Mouse (Mus musculus): ENCODE measurements around the gene Mmp11. TPM values are rescaled to one million over a fixed set of nuclear protein-coding genes. Genes with fewer than 3 reads are reported as not detected.
A peak's percentile ranks its signal among the peaks of the same experiment; 100 is the strongest.

The Mmp11 gene
- total and polyA plus RNA-seq, 3 experiments, result 0.99 to 1.1 TPM; not detected in 1

DNA sequence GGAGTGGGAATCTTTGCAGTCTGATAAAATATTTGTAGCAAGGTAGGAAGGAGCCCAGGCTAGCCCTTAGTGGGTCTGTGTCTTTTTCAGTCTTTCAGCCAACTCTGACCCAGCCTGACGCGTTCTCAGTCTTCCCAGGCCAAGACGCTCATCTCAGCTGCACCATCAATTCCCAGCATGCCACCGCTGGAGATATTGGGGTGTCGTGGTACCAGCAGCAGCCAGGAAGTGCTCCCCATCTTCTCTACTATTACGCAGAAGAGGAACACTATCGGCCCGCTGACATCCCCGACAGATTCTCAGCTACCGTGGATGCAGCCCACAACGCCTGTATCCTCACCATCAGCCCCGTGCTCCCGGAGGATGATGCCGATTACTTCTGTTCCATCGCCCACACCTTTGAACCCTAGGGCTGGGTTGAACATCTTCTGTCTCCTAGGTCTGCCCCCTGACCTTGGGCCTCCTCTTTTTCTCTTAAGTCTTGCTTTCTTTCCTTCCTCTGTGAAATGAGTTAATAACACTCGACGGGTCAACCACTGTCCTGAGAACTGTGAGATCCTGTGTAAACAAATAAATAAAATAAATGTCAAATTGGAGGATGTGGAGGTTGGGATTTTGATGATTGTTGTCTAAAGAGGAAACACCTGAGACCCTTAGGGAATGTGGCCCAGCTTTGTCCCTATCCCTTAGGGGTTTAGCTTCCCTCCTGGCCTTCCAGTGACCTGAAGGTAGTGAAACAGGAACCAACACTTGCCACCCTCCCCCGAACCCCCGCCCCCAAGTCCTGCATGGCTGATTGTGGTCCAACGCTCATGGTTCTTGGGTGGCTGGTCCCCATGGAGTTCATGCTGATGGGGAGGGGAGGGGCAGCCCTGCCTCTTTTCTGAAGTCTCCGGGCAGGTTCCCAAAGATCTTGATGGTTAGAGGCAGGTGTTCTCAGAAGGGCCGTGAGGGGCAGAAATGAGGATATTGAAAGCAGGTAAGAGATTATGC, 13.1 kb upstream of the Mmp11 start:
- Histone ChIP-seq H3K36me3 (replicated peaks in 1 of 2; ENCODE audit: control insufficient read depth in 1 of 2, insufficient read depth in 1 of 2, low read length in 1 of 2) (no peaks in the 10 kb centered on the region), H3K27ac (ENCODE audit: insufficient read depth, low read depth) (peak overlapping the region; percentile 55), H3K9ac (ENCODE audit: insufficient read depth, low read depth) (peak overlapping the region; percentile 4; the same call in 1 of the 2 replicates), H3K4me2 (ENCODE audit: insufficient read depth, low read depth, poor library complexity, severe bottlenecking) (peak overlapping the region; percentile 85), H3K79me2 (replicated peaks; ENCODE audit: control insufficient read depth, extremely low read depth, insufficient read depth, poor library complexity, severe bottlenecking) (no peaks in the 10 kb centered on the region), H3K4me3 (replicated peaks in 1 of 3; ENCODE audit: low read depth in 2 of 3, low read length in 2 of 3, poor library complexity in 1 of 3) (peak overlapping the region; percentile 11 to 55 (median 19)), H3K4me1 (ENCODE audit: control insufficient read depth in 1 of 2, insufficient read depth in 2 of 2) (peaks cover 30 to 48% of the 10 kb centered on the region in 2 experiments), H3K27me3 (replicated peaks) (no peaks in the 10 kb centered on the region), H3K9me3 (replicated peaks; ENCODE audit: low read length) (no peaks in the 10 kb centered on the region)
- peak; percentile 89 for DNase-seq (ENCODE audit: extremely low read depth)
- in situ Hi-C loops (cut with MboI; ENCODE audit: low pct_ligation_motif_present, low pct_unique_long_range_greater_than_20kb, low sequenced_read_pairs), result loop anchor here (5.0 to 25.0 kb wide), 3 partner anchors 65 to 362 kb away; partner anchors contain the start of gene Ggt5
- dilution Hi-C loops (cut with MboI; ENCODE audit: extremely low pct_ligation_motif_present, extremely low pct_unique_long_range_greater_than_20kb, low sequenced_read_pairs), result no loop called here
- TF ChIP-seq UBTF (IDR thresholded peaks at IDR 0.05; ENCODE audit: low read depth, low read length) (no peak), POLR2A (IDR thresholded peaks at IDR 0.05; ENCODE audit: low read depth, low read length) (no peak), SMC3 (IDR thresholded peaks at IDR 0.05; ENCODE audit: low read depth, low read length) (peak; percentile 32; the same call in 1 of the 2 replicates), CHD1 (IDR thresholded peaks at IDR 0.05; ENCODE audit: low read depth, low read length) (no peak), ZNF384 (IDR thresholded peaks at IDR 0.05; ENCODE audit: low read depth, low read length) (no peak), TCF12 (IDR thresholded peaks at IDR 0.05; ENCODE audit: low read depth, low read length) (peak; percentile 75), MXI1 (IDR thresholded peaks at IDR 0.05; ENCODE audit: low read depth, low read length) (peak; percentile 52; the same call in 1 of the 2 replicates), EP300 (IDR thresholded peaks at IDR 0.05; ENCODE audit: low read length) (peak; percentile 77), ETS1 (conservative IDR thresholded peaks at IDR 0.05; ENCODE audit: low read depth, low read length) (peak; percentile 55; the same call in 1 of the 2 replicates), ZC3H11A (IDR thresholded peaks at IDR 0.05; ENCODE audit: low read depth, low read length) (no peak), RAD21 (IDR thresholded peaks at IDR 0.05; ENCODE audit: low read depth, low read length) (no peak), ZKSCAN1 (IDR thresholded peaks at IDR 0.05; ENCODE audit: borderline replicate concordance, low read depth, low read length) (no peak), PAX5 (IDR thresholded peaks at IDR 0.05; ENCODE audit: low read length) (no peak), JUN (IDR thresholded peaks at IDR 0.05; ENCODE audit: insufficient read depth, low read depth, low read length) (no peak), IRF4 (IDR thresholded peaks at IDR 0.05; ENCODE audit: low read depth, low read length) (peak; percentile 87), SIN3A (IDR thresholded peaks at IDR 0.05; ENCODE audit: low read length) (peak; percentile 62; the same call in 1 of the 2 replicates), MAFK (IDR thresholded peaks at IDR 0.05; ENCODE audit: insufficient replicate concordance, low read length) (0 out of 2 replicates have a peak, but pooled peaks have one; percentile 25), JUND (conservative IDR thresholded peaks at IDR 0.05; ENCODE audit: low read depth, low read length) (no peak), NELFE (IDR thresholded peaks at IDR 0.05; ENCODE audit: low read depth, low read length) (no peak), POLR2AphosphoS2 (IDR thresholded peaks at IDR 0.05; ENCODE audit: low read depth, low read length) (no peak), ELF1 (IDR thresholded peaks at IDR 0.05; ENCODE audit: low read depth, low read length) (no peak), MEF2A (IDR thresholded peaks at IDR 0.05; ENCODE audit: borderline replicate concordance, low read depth, low read length) (peak; percentile 73), ZMIZ1 (IDR thresholded peaks at IDR 0.05; ENCODE audit: low read depth, low read length) (0 out of 2 replicates have a peak, but pooled peaks have one; percentile 15), NRF1 (IDR thresholded peaks at IDR 0.05; ENCODE audit: low read depth, low read length) (no peak), HCFC1 (IDR thresholded peaks at IDR 0.05; ENCODE audit: low read depth, low read length) (peak; percentile 33; the same call in 1 of the 2 replicates), GABPA (IDR thresholded peaks at IDR 0.05; ENCODE audit: insufficient replicate concordance, low read depth, low read length) (no peak), TBP (conservative IDR thresholded peaks at IDR 0.05; ENCODE audit: low read depth, low read length) (no peak), MYC (IDR thresholded peaks at IDR 0.05; ENCODE audit: low read depth, low read length) (peak; percentile 72; the same call in 1 of the 2 replicates), MAZ (IDR thresholded peaks at IDR 0.05; ENCODE audit: low read depth, low read length) (peak; percentile 97), USF1 (IDR thresholded peaks at IDR 0.05; ENCODE audit: low read depth, low read length) (no peak), CTCF (conservative IDR thresholded peaks at IDR 0.05 in 1 of 2, IDR thresholded peaks at IDR 0.05 in 1 of 2; ENCODE audit: low read depth in 2 of 2, low read length in 2 of 2) (no peak), E2F4 (IDR thresholded peaks at IDR 0.05; ENCODE audit: insufficient replicate concordance, low read depth, low read length) (no peak), USF2 (conservative IDR thresholded peaks at IDR 0.05; ENCODE audit: low read depth, low read length) (no peak), MAX (IDR thresholded peaks at IDR 0.05; ENCODE audit: low read length) (0 out of 2 replicates have a peak, but pooled peaks have one; percentile 25), KAT2A (IDR thresholded peaks at IDR 0.05; ENCODE audit: insufficient replicate concordance, low read length) (peak; percentile 59; the same call in 1 of the 2 replicates), CHD2 (IDR thresholded peaks at IDR 0.05; ENCODE audit: low read length) (peak; percentile 72), BHLHE40 (IDR thresholded peaks at IDR 0.05; ENCODE audit: low read depth, low read length) (peak; percentile 55)
